Mouse (Mus musculus): ENCODE results near the gene Tbc1d24. TPM values are rescaled to one million over a fixed set of nuclear protein-coding genes. Genes with fewer than 3 reads are reported as not detected.

Gene Tbc1d24
- polyA plus RNA-seq, 1 experiment from 2014 or later = 4.2 TPM

- ATAC-seq (ENCODE audit: extremely low read depth, insufficient number of reproducible peaks, low FRiP score, low TSS enrichment) = peak; percentile 41
- Histone ChIP-seq H3K36me3 (no peaks in the 10 kb centered on the region), H3K4me3 (peak within 1 kb of the TSS; percentile 73), H3K4me1 (peaks cover 77% of the 10 kb centered on the region), H3K9ac (peak within 1 kb of the TSS; percentile 83), H3K4me2 (peak within 1 kb of the TSS; percentile 85), H3K27me3 (replicated peaks) (peaks cover 51% of the 10 kb centered on the region), H3K9me3 (no peaks in the 10 kb centered on the region), H3K27ac (replicated peaks) (peak within 1 kb of the TSS; percentile 67)
- 1% methylated on average over 43 of the region's 43 CpGs for WGBS
Observed at GRCm38 (mm10) chr17:24209043-24209915, 3.9 kb upstream of the Tbc1d24 start, which contains the start of gene Ntn3. TSS of gene Ntn3 (minus strand) at chr17:24209531.

DNA sequence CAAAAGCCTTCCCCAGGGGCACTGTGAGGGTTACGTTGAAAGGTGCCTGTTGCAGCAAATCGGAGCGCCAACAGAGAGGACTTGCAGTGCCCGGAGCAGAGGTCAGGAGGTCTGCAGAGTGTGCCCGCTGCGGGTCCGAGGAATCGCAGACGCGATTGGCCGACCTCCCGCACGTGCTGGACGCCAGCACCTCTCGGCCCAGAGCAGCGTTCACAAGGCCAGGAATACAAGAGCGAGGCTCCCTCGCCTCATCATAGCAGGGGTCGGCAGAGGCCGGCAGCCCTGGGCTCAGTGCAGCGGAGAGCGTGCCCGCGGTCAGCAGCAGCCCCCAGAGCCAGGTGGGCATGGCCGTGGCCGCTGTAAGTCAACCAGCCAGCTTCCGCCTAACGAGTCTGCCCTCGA lies 3.3 kb upstream of the Tbc1d24 start:
- Histone ChIP-seq H3K27me3 (replicated peaks) (peaks cover 51% of the 10 kb centered on the region), H3K9me3 (no peaks in the 10 kb centered on the region), H3K9ac (peak overlapping the region; percentile 83), H3K4me1 (peaks cover 82% of the 10 kb centered on the region), H3K27ac (replicated peaks) (peak overlapping the region; percentile 67), H3K4me2 (peak overlapping the region; percentile 85), H3K36me3 (no peaks in the 10 kb centered on the region), H3K4me3 (peak overlapping the region; percentile 73)
- ATAC-seq (ENCODE audit: extremely low read depth, insufficient number of reproducible peaks, low FRiP score, low TSS enrichment) = no peak
- 3% methylated on average over 29 of the region's 29 CpGs for WGBS

GRCm38 (mm10) chr17:24207768-24208640 lies 2.6 kb upstream of the Tbc1d24 start:
- Histone ChIP-seq H3K36me3 (no peaks in the 10 kb centered on the region), H3K4me1 (peaks cover 88% of the 10 kb centered on the region), H3K9me3 (no peaks in the 10 kb centered on the region), H3K27me3 (replicated peaks) (peaks cover 51% of the 10 kb centered on the region), H3K4me3 (peak overlapping the region; percentile 73), H3K27ac (replicated peaks) (peak overlapping the region; percentile 67), H3K9ac (peak overlapping the region; percentile 83), H3K4me2 (peak overlapping the region; percentile 85)
- ATAC-seq (ENCODE audit: extremely low read depth, insufficient number of reproducible peaks, low FRiP score, low TSS enrichment) = no peak
- WGBS = 64% methylated on average over 34 of the region's 34 CpGs

- 5% methylated on average over 61 of the region's 62 CpGs for WGBS
- Histone ChIP-seq H3K9me3 (no peaks in the 10 kb centered on the region), H3K4me2 (peak overlapping the region; percentile 85), H3K27ac (replicated peaks) (no peak overlapping the region), H3K36me3 (no peaks in the 10 kb centered on the region), H3K27me3 (replicated peaks) (peaks cover 43% of the 10 kb centered on the region), H3K4me1 (peaks cover 89% of the 10 kb centered on the region), H3K4me3 (peak overlapping the region; percentile 73), H3K9ac (peak overlapping the region; percentile 87)
- ATAC-seq (ENCODE audit: extremely low read depth, insufficient number of reproducible peaks, low FRiP score, low TSS enrichment) = peak; percentile 49; the same call in 1 of the 2 replicates
Observed at GRCm38 (mm10) chr17:24206451-24207351, 1.3 kb upstream of the Tbc1d24 start.

- Histone ChIP-seq H3K27ac (replicated peaks) (peak overlapping the region; percentile 59), H3K4me1 (peaks cover 81% of the 10 kb centered on the region), H3K9me3 (no peaks in the 10 kb centered on the region), H3K27me3 (replicated peaks) (peaks cover 37% of the 10 kb centered on the region), H3K36me3 (no peaks in the 10 kb centered on the region), H3K4me2 (peak overlapping the region; percentile 85), H3K9ac (peak overlapping the region; percentile 87), H3K4me3 (peak overlapping the region; percentile 73)
- 3% methylated on average over 15 of the region's 15 CpGs for WGBS
- ATAC-seq (ENCODE audit: extremely low read depth, insufficient number of reproducible peaks, low FRiP score, low TSS enrichment) = peak; percentile 8; the same call in 1 of the 2 replicates
Observed at GRCm38 (mm10) chr17:24205908-24206361, 573 bp upstream of the Tbc1d24 start.

DNA sequence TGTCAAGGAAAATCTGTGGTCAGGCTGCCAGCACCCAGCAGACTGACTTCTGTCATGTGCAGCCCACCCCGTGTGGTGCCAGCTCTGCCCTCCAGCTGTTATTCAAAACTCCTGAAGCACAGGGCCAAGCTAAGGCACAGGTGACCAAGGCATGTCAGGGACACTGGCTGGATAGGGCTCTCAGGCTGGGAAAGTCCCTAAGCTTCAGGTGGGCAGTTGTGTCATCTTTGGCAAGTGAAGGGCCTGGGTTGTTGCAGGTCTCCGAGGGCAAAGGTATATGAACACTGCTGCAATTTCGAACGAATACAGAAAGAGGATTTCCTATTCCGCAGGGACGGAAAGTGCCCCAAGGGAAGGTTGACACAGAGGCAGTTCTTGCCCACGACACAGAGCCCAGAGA lies 516 bp downstream of the Tbc1d24 start:
- no peak overlapping the region; the same call in 1 of the 2 replicates for H3K27ac ChIP-seq (replicated peaks)
- H3K4me2 ChIP-seq = peak overlapping the region; percentile 85
- WGBS = 10% methylated on average over 7 of the region's 7 CpGs
- no peak for ATAC-seq (ENCODE audit: extremely low read depth, insufficient number of reproducible peaks, low FRiP score, low TSS enrichment)
- H3K9ac ChIP-seq = peak overlapping the region; percentile 87
- H3K4me3 ChIP-seq = peak overlapping the region; percentile 73
- no peaks in the 10 kb centered on the region for H3K36me3 ChIP-seq
- H3K27me3 ChIP-seq (replicated peaks) = peaks cover 27% of the 10 kb centered on the region
- H3K4me1 ChIP-seq = peaks cover 77% of the 10 kb centered on the region
- H3K9me3 ChIP-seq = no peaks in the 10 kb centered on the region

- peak overlapping the region; percentile 85 for H3K4me2 ChIP-seq
- peaks cover 25% of the 10 kb centered on the region for H3K27me3 ChIP-seq (replicated peaks)
- ATAC-seq (ENCODE audit: extremely low read depth, insufficient number of reproducible peaks, low FRiP score, low TSS enrichment) = no peak
- 0 out of 2 replicates have a peak overlapping the region, but pooled peaks have one; percentile 15 for H3K27ac ChIP-seq (replicated peaks)
- peak overlapping the region; percentile 73 for H3K4me3 ChIP-seq
- no peaks in the 10 kb centered on the region for H3K36me3 ChIP-seq
- peaks cover 79% of the 10 kb centered on the region for H3K4me1 ChIP-seq
- H3K9me3 ChIP-seq = no peaks in the 10 kb centered on the region
- 53% methylated on average over 3 of the region's 3 CpGs for WGBS
- peak overlapping the region; percentile 87 for H3K9ac ChIP-seq
Observed at GRCm38 (mm10) chr17:24203611-24204534, 1.5 kb downstream of the Tbc1d24 start.

GRCm38 (mm10) chr17:24203068-24203467 lies 2.3 kb downstream of the Tbc1d24 start:
- WGBS = 28% methylated on average over 4 of the region's 4 CpGs
- no peak for ATAC-seq (ENCODE audit: extremely low read depth, insufficient number of reproducible peaks, low FRiP score, low TSS enrichment)
- H3K27me3 ChIP-seq (replicated peaks) = peaks cover 22% of the 10 kb centered on the region
- H3K9me3 ChIP-seq = no peaks in the 10 kb centered on the region
- H3K9ac ChIP-seq = peak overlapping the region; percentile 87
- H3K36me3 ChIP-seq = no peaks in the 10 kb centered on the region
- H3K27ac ChIP-seq (replicated peaks) = 0 out of 2 replicates have a peak overlapping the region, but pooled peaks have one; percentile 15
- H3K4me3 ChIP-seq = 0 out of 2 replicates have a peak overlapping the region, but pooled peaks have one; percentile 0
- peaks cover 72% of the 10 kb centered on the region for H3K4me1 ChIP-seq
- H3K4me2 ChIP-seq = peak overlapping the region; percentile 85

GRCm38 (mm10) chr17:24201092-24201491 lies 4.3 kb downstream of the Tbc1d24 start:
- no peak overlapping the region for H3K27ac ChIP-seq (replicated peaks)
- no peaks in the 10 kb centered on the region for H3K9me3 ChIP-seq
- 72% methylated on average over 4 of the region's 4 CpGs for WGBS
- no peaks in the 10 kb centered on the region for H3K36me3 ChIP-seq
- no peak overlapping the region for H3K4me2 ChIP-seq
- H3K27me3 ChIP-seq (replicated peaks) = peaks cover 2% of the 10 kb centered on the region
- H3K4me1 ChIP-seq = peaks cover 70% of the 10 kb centered on the region
- H3K9ac ChIP-seq = no peak overlapping the region
- no peak overlapping the region for H3K4me3 ChIP-seq
- no peak for ATAC-seq (ENCODE audit: extremely low read depth, insufficient number of reproducible peaks, low FRiP score, low TSS enrichment)

All from heart, embryonic 13.5 days (tissue).